Mouse (Mus musculus): ENCODE measurements around the gene Mrpl49.

GRCm38 (mm10) chr19:6037695-6038094, 19.9 kb downstream of the Mrpl49 start:
- TF ChIP-seq CTCF (IDR thresholded peaks at IDR 0.05; ENCODE audit: extremely low read depth, insufficient read length, insufficient replicate concordance, low read depth, low read length) = no peak
- TF ChIP-seq POLR2A (IDR thresholded peaks at IDR 0.05; ENCODE audit: low read depth, low read length) = no peak

Measured in small intestine, adult 2 months (tissue).